Mouse (Mus musculus) thymus, postnatal 36 days (tissue): ENCODE measurements around the gene Cel.

Experiments used
- DNase-seq, 2 experiments: peaks; one replicate each; pipeline ENCODE4 v3.0.0; 2022; ENCODE audit warnings: mixed read lengths in 2 of 2

The Cel gene

DNA sequence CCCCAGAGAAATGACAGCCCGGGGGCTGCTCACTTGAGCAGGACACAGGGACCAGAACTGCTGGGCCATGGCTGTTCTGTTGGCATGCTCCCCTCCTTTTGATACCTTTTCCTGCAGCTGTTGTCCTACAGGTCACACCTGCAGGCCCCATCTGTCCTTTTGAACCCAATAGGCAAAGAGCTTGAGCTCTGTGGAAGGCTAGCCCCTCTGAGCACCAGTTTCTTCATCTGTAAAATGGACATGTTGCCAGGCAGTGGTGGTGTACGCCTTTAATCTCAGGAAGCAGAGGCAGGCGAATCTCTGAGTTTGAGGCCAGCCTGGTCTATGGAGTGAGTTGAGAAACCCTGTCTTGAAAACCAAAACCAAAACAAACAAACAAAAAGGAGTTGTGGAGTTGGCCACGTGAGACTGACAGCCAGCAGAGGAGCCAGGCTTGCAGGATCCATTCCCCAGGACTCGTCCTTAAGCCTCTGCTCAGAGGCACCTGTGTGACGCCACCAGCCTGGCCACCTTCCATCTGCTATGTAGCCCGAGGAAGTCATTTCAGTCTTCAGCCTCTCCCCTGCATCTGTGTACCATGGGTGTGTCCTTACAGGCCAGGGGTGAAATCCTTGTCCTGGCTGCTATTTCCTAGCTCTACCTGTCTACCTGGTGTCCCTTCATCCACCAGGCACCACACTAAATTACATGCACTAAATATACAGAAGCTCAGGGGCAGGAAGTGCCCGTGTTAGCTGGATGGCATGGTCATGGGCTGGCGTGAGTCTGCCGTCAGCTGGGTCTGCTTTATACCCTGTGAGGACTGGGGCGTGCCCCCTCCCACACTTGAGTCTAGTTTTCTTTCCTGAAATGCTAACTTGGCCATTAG, 26.2 kb downstream of the Cel start:
- no peak for DNase-seq

DNA sequence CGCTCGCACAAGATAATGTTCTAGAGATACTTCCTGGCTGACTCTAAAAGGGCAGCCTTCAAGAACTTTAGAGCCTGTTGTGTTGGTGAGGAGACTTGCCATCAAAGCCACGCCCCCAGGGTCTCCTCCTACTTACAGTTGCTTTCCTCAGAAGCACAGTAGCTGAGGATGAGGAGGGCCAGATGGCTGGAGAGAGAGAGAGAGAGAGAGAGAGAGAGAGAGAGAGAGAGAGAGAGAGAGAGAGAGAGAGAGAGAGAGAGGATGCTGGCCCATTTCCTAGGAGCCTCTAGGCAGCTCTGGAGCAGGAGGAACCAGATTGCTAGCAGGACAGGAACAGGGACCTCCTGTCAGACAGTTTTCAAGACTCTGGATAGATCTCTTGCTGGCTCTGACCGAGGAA, 27.0 kb downstream of the Cel start:
- no peak for DNase-seq

DNA sequence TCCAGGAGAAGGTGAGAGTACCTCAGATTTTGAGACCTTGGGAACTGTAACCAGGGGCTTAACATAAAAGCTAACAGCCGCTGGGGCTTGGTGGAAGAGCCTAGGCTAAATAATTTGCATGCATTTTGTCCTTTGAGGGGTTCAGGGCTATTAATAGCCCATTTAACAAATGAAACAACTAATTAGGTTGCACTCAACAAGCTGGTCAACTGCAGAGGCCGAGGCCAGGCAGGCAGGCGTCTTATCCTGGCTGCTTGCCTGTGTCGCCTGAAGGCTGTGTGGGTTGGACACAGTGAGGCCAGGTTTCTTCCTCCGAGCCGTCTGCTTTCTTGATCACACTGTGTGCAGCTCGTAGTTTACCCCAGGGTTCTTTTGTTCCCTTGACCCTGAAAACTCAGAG, 27.6 kb downstream of the Cel start:
- no peak for DNase-seq

DNA sequence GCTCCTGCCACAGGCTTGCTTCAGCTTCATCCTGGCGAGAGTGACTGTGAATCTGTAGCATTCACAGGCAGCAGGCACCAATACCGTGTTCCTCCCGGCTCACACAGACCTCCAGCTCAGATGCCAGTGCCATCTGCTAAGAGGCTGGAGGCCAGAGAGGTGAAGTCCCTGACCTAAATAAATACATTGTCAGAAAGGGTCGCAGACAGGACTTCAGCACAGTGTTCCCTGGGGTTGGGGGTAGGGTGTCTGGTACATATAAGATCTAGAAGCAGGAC, 28.0 kb downstream of the Cel start:
- DNase-seq: no peak

DNA sequence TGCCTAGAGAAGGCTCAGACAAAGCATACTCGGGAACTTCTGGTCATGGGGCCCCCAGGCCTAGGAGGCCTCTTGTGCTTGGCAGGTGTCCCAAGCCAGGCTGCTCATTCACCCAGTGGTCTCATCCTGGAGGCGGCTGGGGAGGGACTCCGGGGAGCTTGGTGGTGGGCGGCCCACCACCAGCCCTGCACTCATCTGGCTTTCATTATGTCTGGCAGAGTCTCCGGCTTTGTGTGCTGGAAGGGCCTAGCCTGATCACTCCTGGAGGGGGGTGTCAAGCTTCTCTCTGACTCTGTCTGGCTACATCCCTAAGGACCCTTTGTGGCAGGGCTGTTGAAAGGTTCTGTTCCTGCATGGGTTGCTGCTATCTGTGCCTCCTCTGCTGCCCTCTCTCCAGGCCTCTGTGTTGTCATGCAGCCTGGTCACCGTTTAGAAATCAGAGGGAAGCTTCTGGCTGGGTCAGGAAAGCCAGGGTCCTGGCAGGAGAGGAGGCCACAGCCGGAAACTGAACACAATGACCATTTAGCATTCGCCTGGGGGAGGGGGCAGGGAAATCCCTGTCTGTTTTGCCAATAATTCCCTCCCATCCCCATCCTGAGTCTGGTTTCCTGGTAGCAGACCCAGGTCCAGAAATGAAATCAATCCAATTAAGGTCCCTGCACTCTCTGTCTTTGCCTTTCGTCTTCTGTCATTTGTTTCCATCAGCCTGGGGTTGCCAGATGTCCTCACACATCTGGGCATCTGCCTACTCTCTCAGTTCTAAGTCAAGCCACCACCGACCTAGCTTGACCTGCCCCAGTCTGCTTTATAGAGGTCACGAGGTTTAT, 28.6 kb downstream of the Cel start:
- DNase-seq: no peak

DNA sequence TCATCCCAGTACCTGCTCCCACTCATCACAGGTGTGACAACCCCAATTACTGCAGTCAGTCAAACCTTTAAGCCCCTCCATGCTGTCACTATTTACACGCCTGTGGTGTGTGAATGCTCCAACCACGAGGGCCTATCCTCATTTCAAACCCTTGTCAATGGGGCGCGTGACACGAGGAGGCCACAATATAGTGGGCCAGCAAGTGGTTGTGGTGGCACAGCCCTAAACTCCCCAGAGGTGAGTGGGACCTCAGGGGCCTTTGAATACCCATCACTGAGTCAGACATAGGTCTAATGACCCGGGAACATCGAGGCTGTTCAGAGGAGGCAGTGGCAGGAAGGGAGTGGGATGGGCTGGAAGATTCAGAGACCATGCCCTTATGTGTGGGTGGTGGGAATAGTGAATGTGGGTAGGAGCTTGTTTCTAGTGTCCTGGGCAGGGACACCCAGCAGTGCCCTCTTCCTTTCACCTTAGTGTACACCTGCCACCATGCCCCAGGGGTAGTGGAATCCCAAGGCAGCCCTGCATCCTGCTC, 29.2 kb downstream of the Cel start:
- DNase-seq: no peak

DNA sequence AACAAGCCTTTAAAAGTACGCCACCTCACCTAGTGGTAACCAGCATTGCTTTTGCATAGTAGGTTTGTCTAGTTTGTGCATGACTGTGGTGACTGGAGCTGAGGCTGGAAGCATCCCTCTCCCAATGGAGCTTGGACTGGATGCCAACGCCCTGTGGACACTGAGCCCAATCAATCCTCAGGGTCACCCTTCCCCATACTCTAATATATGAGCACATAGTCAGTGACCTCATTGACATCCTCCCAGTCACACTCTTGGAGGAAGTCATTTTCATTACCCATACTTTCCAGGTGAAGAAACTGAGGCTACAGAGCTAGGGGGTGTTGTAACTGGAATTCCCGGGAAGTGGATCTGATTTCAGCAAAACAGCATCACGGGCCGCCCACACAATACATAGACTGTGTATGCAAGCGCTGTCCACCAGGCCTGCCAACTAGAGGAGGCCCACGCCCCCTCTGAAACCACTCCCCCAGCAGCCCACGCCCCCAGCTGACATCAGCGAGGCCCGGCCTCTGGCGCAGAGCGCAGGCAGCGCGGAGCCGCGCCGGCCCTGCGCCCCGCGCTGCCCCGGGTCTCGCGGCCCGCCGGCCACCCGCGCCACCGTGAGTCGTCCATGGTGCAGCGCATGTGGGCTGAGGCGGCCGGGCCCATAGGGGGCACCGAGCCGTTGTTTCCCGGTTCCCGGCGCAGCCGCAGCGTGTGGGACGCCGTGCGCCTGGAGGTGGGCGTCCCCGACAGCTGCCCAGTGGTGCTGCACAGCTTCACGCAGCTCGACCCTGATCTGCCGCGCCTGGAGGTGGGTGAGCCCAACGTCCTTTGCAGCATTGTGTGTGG, 30.0 kb downstream of the Cel start:
- DNase-seq: peak; percentile 67 to 72

DNA sequence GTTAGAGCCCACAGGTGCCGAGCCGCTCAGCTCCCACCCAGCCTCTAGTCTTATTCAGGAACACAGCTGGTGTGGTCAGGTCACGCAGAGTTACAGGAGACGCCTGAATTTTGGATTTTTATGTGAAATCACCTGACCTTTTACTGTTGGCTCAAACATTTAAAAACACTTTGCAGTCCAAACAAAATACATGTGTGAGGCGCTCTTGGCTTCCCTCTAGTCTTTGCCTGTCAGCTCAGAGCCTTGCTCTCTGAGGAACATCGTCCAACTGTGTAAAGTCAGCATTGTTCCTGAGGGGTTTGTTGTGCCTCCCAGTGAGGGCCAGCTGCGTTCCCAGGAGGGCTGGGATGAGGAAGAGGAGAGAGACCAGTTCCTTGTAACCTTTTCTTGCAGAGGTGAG, 32.9 kb downstream of the Cel start:
- no peak for DNase-seq

DNA sequence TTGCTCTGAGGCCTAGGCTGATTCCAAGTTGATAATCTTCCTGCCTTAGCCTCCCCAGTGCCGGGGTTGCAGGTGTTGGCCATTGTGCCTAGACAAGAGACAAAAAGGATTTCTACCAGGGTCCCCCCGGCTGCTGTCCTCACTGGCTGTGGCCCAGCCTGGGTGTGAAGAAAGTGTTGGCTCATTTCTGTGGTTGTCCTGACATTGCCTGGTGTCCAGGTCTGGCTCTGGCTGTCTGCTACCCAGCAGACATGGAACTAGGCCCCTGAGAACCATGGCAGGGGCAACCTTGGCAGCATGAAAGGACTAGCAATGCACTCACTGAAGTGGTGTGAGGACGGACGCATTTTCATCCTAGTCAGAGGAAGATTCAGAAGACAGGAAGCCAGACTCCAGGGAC, 33.3 kb downstream of the Cel start:
- DNase-seq: no peak

DNA sequence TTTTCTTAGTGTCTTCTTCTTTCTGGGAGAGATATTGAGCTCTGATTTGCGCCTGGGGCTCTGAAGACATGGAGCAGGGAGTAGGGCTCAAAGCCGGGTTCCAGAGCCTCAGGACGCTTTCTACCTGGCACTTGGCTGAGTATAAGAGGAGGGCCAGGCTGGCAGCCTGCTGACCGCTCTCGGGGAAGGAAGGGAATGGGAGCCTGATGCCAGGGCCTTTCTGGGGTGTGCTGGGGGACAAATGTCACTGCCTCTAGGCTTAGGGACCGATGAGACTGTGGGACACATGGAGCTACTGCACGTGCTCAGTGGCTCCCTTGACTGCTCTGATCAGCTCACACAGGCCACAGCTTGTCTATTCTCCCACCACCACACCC, 34.9 kb downstream of the Cel start:
- no peak for DNase-seq

DNA sequence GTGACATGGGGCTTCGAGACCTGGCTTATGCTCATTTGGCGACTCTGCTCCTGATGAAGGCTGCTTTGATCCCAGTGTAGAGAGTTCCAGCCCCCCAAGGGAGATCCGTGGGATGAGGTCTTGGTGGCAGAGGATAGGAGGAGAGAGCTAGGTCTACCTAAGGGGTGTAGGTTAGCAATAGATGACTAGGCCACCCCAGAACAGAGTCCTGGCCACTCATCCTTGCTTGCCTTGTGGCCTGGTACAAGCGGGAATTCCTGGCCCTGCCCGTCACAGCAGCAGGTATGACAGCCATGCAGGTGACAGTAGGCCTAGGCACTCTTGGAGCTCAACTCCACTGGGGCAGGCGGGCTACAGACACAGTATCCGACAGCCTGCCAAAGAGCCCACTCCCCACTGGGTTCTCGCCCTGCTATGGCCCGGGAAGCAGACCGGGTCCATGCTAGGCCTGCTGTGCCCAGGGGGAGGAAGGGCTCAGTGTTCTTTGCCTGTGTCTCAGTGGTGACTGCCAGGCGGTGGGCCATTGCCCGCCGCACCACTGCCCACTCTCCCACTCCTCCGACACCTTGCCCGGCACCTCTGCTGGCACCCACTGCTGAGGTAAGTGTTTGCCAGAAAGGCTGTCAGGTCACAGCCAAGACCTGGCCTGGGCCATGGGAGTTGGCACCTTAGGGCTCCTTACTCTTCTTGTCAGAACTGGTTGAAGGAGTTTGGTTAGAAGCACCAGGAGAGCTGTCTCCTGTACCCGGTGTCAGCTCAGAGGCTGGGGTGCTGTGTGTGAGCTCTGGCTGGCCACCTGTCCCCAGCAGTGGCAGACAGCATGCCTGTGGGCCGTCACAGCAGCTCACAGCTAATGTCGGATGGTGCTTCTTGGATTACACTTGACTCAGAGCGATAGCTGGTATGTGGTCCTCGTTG, 35.5 kb downstream of the Cel start:
- DNase-seq: no peak

DNA sequence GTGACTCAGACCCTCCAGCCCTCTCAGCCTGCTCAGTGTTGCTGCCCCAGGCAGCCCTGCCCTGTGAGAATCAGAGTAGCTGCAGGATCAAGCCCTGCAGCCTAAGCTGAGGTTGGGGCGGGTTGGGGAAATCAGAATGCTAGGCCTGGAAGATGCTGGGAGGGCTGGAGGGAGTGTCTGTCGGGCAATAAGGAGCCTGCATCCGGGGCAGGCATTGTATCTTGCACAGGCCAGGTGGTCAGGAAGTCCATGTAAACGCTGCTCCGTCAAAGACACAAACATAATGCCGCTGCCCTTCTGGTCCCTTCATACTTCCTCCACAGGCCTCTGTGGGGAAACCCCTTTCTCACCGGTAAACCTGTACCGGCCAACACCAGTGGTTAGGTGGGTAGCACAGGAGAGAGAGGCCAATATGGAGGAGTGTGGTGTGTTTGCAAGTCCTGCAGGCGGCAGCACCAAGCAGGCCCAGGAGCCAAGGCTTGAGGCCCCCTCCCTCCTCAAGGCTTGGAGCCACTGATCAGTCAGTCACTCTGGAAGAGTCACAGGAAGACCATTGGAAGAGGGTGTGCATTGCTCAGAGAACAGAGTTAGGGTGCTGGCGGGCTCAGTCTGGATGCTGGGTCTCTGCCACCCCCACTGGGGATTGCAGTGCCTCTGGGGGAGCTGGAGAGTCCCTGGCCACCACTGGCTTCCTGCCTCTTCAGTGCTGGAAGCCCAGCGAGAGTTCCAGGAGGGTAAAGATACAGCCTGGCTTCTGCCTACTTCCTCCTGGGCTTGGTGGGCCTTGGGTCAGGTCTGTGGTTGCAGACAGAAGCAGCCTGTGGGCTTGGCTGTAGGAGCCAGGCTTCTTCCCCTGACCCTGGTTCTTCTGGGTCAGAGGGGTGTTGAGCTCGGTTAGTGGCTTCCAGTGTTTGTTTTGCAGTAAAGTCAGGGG, 37.0 kb downstream of the Cel start:
- DNase-seq: no peak

DNA sequence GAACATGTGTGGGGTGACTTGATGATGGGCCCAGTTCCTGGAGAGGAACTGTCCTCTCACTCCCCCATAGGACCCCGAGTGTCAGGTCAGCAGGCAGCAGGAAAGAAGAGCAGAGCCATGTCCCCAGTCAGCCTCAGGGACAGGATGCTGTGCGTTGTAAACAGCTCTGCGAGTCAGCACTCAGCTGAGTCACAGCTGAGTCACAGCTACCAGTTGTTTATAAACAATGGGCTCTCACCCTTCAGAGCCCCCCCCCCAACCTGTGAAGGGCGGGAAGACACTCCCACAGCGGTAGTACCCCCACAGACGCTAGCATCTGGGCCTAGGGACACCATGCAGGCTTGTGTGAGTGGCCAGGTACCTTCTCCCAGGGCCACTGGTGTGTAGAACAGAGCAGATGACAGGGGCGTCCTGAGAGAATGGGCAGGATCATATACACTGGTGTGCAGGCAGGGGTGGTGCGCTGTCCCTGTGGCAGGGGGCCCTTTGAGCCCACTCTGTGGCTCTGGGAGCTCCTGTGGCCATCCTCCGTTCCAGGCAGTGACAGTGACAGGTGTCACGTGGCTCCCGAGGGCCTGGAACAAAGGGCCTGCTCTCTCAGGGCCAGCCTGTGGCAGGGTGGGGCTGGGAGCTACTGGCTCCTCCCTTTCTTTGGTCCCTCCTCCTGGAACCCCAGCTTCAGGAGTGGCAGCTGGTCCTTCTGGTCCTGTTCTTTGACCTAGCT, 37.8 kb downstream of the Cel start:
- no peak for DNase-seq

DNA sequence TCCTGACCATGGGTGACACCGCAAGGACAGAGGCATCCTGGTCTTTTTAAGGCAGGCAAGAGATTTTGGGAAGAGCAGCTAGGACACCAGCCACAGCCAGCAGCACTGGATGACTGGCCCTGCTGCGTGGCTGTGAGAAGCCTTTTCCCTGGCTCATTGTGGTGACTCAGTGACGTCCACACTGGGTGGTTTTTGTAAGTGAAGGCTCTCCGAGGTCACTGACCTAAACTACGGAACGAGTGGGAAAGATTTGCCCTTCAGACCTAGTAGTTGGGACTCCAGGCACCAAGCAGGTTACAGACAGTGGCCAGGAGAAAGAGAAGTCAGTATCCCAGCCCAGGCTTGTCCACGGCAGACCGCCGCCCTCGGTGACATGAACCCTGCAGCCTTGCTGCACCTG, 38.8 kb downstream of the Cel start:
- no peak for DNase-seq

DNA sequence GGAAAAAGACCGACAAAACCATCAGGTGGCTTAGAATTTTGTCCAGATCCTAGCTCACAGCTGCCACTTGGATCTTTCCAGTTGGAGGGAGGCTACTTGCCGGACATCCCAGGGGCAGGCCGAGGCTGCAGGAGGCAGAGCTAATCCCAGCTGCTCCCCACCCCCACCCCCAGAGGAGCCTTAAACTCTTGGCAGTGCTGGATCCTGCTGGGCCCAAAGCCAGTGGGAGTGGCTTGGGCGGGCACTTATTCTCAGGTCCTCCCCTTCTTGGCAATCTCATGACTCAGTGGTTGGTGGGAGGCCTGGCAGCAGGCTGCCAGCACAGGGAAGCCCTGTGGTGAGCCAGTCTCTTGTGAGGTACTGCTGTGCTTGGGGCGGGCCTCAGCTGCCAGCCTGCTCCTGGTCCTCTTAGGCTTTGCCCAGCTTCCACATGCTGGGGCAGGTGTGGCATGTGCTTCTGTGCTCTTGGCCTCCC, 39.5 kb downstream of the Cel start:
- DNase-seq: no peak

DNA sequence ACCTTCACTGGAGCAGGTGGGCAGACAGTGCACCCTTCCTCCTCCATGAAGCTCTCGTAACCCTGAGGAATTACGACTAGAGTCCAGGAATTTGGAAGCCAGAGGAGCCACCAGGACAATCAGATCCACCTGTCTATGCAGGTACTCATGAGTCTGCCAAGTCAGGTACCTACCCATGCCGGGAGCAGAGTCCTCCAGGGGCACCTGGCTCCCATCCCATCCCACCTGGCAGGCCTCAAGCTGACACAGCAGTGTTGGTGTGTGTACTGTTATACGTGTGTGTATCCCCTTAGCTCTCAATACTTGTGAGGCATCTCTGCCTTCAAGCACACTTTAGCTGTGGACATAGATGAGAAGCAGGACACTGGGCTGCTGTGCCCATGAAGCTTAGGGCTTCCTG, 41.0 kb downstream of the Cel start:
- no peak for DNase-seq

DNA sequence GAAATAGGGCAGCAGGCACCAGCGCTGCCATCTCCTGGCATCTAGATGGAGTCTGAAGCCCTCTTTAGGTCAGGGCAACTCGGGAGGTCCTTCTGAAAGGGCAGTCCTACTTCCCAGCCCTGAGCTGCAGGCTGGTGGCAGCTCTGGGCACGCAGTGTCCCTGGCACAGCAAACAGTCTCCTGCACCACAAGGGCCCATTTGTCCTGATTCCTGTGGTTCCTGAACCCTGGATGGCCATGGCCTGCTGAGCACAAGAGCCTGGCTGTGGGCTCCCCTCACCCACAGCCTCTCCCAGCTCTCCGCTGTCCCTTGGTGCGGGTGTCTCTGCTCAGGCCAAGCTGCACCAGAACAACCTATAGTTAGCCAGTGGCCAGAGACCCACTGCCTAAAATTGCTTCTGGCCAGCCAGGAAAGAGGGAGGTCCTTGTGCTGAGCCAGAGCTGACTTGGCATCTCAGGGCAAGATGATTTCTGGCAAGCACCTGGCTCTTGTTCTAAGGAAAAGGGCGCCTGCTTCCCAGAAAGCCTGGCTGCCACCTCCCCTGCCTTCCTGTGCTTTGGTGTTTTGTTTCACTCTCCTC, 41.5 kb downstream of the Cel start:
- no peak for DNase-seq

DNA sequence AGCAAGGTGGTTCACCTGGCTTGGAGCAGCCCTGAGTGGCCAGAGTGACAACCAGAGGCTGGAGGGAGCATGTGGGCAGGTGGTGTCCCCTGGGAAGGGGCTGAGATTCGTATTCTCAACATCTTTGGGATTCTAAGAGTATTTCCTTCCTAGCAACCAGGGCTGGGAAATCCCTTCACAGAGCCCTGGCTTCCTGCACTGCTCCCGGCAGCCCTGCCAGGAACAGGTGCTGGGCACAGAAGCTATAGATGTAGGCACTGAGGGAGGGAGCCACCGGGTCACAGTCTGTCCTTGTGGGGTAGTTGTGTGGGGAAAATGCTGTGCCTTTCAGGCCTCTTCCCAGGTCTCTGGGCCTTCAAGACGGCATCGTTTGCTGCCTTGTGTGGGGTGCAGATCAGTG, 42.6 kb downstream of the Cel start:
- DNase-seq: no peak

DNA sequence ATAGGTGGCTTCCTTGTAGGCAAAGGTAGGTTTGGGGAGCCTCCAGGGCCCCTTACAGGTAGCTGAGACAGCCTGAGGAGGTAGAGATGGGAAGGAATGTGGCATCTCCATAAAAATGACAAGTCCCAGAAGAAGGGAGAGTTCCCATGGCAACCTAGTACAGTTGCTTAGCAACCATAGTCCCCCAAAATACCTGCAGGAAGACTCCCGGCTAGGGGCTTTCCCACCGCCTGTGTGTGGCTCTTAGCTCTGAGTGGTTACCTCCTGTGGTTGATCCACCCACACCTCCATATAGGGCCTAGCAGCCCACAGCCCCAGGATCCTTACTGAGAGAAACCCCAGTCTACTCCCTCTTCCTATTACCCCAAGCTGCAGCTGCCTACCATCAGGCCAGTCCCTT, 45.0 kb downstream of the Cel start:
- peak in 1 of 2 experiments; percentile 43 for DNase-seq
